Mouse (Mus musculus): ENCODE results near the gene Zfp90. TPM values are rescaled to one million over a fixed set of nuclear protein-coding genes. Genes with fewer than 3 reads are reported as not detected.
"Not testable (repeated sequence)": the region's sequence is repeated elsewhere in the genome, so short reads cannot be mapped to it uniquely, and the experiment has no call there.

The Zfp90 gene
- polyA plus RNA-seq, 1 experiment from 2014 or later, result 37.5 TPM

DNA sequence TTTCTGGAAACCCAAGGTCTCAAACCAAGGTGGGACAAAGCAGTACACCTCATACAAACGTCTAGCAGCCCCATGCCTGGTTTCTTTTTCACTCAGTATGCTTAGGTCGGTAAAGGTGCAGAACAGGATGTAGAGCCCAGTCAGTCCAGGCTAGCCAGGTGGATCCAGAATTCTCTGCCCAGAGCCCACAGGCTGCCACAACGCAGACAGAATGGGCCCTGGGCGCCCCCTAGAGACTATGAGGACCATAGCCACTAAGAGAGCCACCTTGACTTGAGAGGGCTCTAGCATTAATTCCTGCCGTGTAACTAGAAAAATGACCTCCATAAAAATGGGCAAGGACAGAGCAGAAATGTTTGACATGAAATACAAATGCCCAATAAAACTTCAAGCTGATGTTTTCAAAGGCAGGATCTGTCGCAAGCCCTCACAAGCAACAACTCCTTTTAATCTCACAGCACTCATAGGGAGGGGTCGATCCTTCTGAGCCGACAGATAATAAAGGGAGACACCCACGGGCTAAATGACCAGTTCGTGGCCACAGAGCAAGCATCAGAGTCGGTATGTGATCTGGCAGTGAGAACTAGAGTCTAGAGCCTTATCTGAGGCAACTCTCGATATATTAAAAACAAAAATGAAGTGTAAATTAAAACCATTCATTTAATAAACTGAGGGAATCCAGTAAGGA, 11.7 kb upstream of the Zfp90 start:
- Histone ChIP-seq H3K27ac (replicated peaks) (no peak overlapping the region), H3K27me3 (no peaks in the 10 kb centered on the region), H3K9ac (replicated peaks) (no peak overlapping the region), H3K4me3 (no peak overlapping the region), H3K4me1 (peaks cover 3% of the 10 kb centered on the region; the same call in 1 of the 2 replicates), H3K36me3 (no peaks in the 10 kb centered on the region), H3K9me3 (no peaks in the 10 kb centered on the region), H3K4me2 (replicated peaks) (no peak overlapping the region)
- no peak for ATAC-seq (ENCODE audit: low FRiP score, low read depth)
- 42% methylated on average over 12 of the region's 12 CpGs for WGBS

DNA sequence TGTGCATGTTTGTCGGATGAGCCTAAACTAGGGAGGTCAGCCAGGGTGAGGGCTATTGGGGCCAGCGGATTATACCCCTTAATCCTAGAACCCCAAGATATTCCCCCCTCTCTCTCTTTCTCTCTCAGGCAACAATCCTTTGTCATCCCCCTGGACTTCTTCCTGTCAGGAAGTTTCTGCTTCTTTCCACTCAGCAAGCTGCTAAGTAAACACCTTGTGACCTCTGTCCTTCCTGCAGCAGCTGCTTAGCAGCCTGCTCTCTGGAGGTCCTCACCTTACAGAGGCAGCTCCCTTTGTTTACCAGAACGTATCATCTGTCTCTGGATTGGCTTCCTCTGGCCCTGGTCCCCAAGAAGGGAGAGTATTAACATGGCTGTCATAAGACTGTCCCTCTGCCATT, 10.3 kb upstream of the Zfp90 start:
- H3K27me3 ChIP-seq, result no peaks in the 10 kb centered on the region; the same call in 1 of the 2 replicates
- no peak overlapping the region for H3K4me2 ChIP-seq (replicated peaks)
- no peak overlapping the region for H3K9ac ChIP-seq (replicated peaks)
- H3K4me3 ChIP-seq, result no peak overlapping the region
- no peak overlapping the region for H3K27ac ChIP-seq (replicated peaks)
- H3K9me3 ChIP-seq, result no peaks in the 10 kb centered on the region
- H3K36me3 ChIP-seq, result no peaks in the 10 kb centered on the region
- WGBS, result 39% methylated on average over 3 of the region's 3 CpGs
- ATAC-seq (ENCODE audit: low FRiP score, low read depth), result no peak
- peaks cover 3% of the 10 kb centered on the region; the same call in 1 of the 2 replicates for H3K4me1 ChIP-seq

DNA sequence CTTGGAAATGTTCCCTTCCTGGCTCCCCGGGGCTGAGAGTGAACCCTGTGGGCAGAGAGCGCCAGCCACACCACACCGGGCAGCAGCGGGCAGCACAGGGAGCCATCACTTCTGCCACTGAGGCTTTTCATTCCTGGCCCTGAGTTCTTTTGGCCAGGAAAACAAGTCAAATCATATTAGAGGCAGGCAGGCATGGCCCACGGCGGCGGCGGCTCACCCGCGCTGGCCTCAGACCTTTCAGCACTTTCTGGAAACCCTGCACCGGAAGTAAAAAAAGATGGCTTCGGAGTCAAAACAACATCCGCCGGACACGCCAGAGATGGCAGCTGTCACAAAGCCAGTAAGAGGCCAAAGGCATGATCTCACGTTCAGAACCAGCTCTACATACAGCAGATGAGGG, 9.3 kb upstream of the Zfp90 start:
- WGBS, result 75% methylated on average over 16 of the region's 16 CpGs
- no peak for ATAC-seq (ENCODE audit: low FRiP score, low read depth)
- Histone ChIP-seq H3K27ac (replicated peaks) (no peak overlapping the region), H3K4me2 (replicated peaks) (no peak overlapping the region), H3K27me3 (no peaks in the 10 kb centered on the region; the same call in 1 of the 2 replicates), H3K36me3 (no peaks in the 10 kb centered on the region), H3K4me1 (peaks cover 3% of the 10 kb centered on the region; the same call in 1 of the 2 replicates), H3K4me3 (no peak overlapping the region), H3K9me3 (no peaks in the 10 kb centered on the region), H3K9ac (replicated peaks) (no peak overlapping the region)

DNA sequence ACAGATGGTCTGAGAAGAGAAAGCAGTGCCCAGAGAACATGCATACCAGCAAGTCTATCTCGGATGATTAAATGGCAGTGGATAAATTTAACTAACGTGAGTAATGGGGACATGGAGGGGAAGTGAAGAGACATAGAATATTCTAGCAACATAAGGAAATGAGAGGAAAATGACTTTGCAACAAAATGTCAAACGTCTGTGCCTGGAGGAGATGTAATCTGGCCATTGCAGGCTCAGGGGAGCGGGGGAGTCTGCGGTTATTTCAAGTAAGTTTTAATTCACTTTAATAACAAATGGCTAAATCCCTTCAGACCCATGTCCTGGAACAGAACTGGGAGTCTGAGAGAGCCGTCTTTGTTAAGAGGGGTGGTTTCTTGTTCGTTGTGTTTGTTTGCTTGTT, 5.1 kb upstream of the Zfp90 start:
- peaks cover 4% of the 10 kb centered on the region; the same call in 1 of the 2 replicates for H3K27me3 ChIP-seq
- H3K4me3 ChIP-seq, result no peak overlapping the region
- no peaks in the 10 kb centered on the region for H3K36me3 ChIP-seq
- no peaks in the 10 kb centered on the region for H3K9me3 ChIP-seq
- H3K27ac ChIP-seq (replicated peaks), result no peak overlapping the region
- H3K9ac ChIP-seq (replicated peaks), result no peak overlapping the region
- no peak overlapping the region for H3K4me2 ChIP-seq (replicated peaks)
- peaks cover under 1% of the 10 kb centered on the region; the same call in 1 of the 2 replicates for H3K4me1 ChIP-seq
- ATAC-seq (ENCODE audit: low FRiP score, low read depth), result no peak
- WGBS, result 74% methylated on average over 7 of the region's 7 CpGs

DNA sequence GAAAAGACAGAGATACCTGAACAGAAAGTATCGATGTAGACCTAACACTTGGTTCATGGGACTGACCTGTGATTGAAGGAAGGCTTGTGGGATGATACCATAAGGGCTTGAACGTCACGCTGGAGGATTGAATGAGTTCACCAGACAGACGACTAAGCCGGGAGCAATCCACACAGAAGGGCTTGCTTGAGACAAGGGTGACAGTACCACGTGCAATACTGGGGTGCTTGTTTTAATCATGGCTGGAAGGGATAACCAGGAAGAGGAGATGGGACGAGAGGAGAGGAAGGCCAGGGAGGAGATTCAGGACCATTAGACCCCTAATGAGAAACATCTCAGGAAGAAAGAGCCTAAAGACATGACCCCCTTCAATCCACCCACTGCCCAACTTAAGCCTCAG, 4.6 kb upstream of the Zfp90 start:
- peaks cover 4% of the 10 kb centered on the region; the same call in 1 of the 2 replicates for H3K27me3 ChIP-seq
- H3K4me2 ChIP-seq (replicated peaks), result no peak overlapping the region
- no peak overlapping the region for H3K4me3 ChIP-seq
- H3K27ac ChIP-seq (replicated peaks), result no peak overlapping the region
- H3K36me3 ChIP-seq, result no peaks in the 10 kb centered on the region
- ATAC-seq (ENCODE audit: low FRiP score, low read depth), result no peak
- no peaks in the 10 kb centered on the region for H3K9me3 ChIP-seq
- 78% methylated on average over 7 of the region's 7 CpGs for WGBS
- H3K4me1 ChIP-seq, result no peaks in the 10 kb centered on the region
- H3K9ac ChIP-seq (replicated peaks), result no peak overlapping the region

DNA sequence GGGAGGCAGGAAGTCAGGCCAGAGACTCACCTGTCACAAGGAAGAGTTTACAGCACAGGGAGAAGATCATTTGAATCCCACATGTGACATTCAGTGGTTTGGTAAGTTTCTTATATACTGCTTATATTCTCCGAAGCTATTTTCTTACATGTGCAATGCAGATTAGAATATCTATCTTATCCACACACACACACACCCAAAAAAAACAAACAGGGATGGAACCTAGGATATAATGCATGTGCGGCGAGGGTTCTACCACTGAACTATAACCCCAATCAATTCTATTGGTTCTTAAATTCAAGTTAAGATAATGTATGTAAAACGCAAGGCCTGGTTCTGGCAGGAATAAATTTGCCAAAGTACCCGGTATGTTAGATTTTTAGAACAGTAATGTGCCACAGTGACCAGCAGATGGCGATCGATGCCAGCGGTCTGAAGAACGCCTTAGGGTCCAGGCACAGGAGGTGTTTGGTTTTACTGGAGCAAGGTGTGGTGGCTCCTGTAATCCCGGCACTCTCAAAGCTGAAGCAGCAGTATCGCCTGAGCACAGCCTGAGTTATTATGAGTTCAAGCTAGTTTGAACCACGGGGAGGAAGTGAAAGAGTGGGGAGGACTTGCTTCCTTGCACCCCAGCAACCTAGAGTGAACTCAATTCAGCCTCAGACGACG, 3.2 kb upstream of the Zfp90 start:
- Histone ChIP-seq H3K4me1 (peaks cover 10% of the 10 kb centered on the region), H3K9ac (replicated peaks) (no peak overlapping the region), H3K27me3 (peaks cover 4% of the 10 kb centered on the region; the same call in 1 of the 2 replicates), H3K27ac (replicated peaks) (no peak overlapping the region), H3K4me2 (replicated peaks) (no peak overlapping the region), H3K4me3 (no peak overlapping the region), H3K36me3 (no peaks in the 10 kb centered on the region), H3K9me3 (no peaks in the 10 kb centered on the region)
- ATAC-seq (ENCODE audit: low FRiP score, low read depth), result no peak
- 24% methylated on average over 14 of the region's 14 CpGs for WGBS

DNA sequence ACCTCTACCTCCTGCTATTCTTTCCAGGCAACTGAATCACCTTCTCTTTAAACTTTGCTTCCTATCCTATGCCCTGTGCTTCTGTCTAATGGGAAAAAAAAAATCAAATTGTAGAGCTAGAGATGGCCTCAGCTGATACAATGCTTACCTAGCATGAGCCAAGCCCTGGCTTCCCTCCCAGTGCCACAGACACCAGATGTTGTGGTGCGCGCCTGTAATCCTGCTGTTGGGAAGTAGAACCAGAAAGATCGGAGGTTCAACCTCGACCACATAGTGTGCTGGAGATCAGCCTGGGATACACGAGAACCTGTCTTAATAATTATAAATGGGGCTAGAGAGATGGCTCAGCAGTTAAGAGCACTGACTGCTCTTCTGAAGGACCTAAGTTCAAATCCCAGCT, 2.6 kb downstream of the Zfp90 start:
- Histone ChIP-seq H3K4me3 (no peak overlapping the region), H3K27ac (replicated peaks) (no peak overlapping the region), H3K4me1 (peaks cover 10% of the 10 kb centered on the region), H3K9ac (replicated peaks) (no peak overlapping the region), H3K36me3 (peaks cover 56% of the 10 kb centered on the region), H3K4me2 (replicated peaks) (no peak overlapping the region), H3K27me3 (0 out of 2 replicates have a peak, but pooled peaks cover under 1% of the 10 kb centered on the region), H3K9me3 (peaks cover 32% of the 10 kb centered on the region)
- 97% methylated on average over 5 of the region's 5 CpGs for WGBS
- ATAC-seq (ENCODE audit: low FRiP score, low read depth), result no peak

DNA sequence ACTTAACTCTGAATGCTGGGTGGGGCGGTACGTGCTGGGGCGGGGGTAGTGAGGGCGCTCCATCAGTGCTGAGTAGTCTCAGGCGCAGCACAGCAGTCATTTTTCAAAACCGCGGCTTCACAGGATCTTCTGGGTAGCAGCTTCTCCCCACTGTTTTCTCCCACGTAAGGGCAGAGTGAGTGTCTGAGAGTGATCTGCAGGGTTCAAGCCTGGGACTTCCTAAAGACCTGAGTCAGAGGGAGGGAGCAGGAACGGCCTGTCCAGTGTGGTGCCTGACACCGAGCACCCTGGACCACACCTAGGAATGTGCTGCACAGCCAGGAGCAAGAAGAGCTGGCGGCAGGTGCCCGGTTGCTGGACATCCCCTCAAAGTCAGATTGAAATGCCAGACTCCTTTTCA, 16.0 kb downstream of the Zfp90 start:
- H3K4me3 ChIP-seq, result no peak overlapping the region
- H3K9ac ChIP-seq (replicated peaks), result no peak overlapping the region
- peaks cover 22% of the 10 kb centered on the region for H3K36me3 ChIP-seq
- H3K4me1 ChIP-seq, result no peaks in the 10 kb centered on the region
- peaks cover 21% of the 10 kb centered on the region for H3K9me3 ChIP-seq
- no peak for ATAC-seq (ENCODE audit: low FRiP score, low read depth)
- H3K27me3 ChIP-seq, result peaks cover 17% of the 10 kb centered on the region
- whole genome bisulfite sequencing, result 42% methylated on average over 12 of the region's 12 CpGs
- no peak overlapping the region for H3K27ac ChIP-seq (replicated peaks)
- H3K4me2 ChIP-seq (replicated peaks), result no peak overlapping the region

DNA sequence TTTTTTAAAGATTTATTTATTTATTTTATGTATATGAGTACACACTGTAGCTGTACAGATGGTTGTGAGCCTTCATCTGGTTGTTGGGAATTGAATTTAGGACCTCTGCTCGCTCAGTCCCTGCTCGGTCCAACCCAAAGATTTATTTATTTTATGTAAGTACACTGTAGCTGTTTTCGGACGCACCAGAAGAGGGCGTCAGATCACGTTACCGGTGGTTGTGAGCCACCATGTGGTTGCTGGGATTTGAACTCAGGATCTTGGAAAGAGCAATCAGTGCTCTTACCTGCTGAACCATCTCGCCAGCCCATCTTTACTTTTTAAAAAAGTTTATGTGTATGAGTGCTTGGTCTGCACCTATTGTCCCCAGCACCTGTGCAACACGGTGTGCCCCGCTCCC, 16.8 kb downstream of the Zfp90 start:
- H3K9ac ChIP-seq (replicated peaks), result not testable (repeated sequence)

DNA sequence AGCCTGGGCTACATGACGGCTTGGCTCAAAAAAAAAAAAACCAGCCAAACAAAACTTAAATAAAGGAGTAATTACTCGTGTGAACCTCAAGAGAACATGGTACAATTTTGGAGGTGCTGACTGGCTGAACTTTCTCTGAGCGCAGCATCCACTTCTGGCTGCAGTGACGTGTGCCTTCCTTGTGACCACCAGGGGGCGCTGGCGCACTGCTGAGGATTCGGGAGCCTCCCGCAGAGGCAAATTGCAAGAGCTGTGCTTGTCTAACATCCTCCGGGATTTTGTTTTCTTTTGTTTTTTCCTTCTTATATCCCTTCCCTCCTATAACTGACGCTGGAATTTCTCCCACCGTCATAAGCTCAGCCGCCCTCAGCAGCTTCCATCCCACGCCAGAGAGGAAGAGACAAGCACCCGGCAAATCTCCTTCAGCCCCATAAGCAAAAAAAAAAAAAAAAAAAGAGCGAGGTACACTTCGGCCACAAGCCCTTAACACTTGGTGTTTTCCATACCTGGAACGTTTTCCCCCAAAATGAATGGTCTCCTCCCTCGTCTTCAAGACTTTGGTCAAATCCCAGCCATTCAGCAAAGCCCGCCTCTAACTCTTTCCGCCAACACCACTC, 17.9 kb downstream of the Zfp90 start:
- Histone ChIP-seq H3K9ac (replicated peaks) (0 out of 2 replicates have a peak overlapping the region, but pooled peaks have one; percentile 37), H3K36me3 (peaks cover 3% of the 10 kb centered on the region), H3K27ac (replicated peaks) (no peak overlapping the region), H3K4me1 (no peaks in the 10 kb centered on the region), H3K4me3 (peak overlapping the region; percentile 32), H3K4me2 (replicated peaks) (peak overlapping the region; percentile 52), H3K27me3 (peaks cover 17% of the 10 kb centered on the region), H3K9me3 (0 out of 2 replicates have a peak, but pooled peaks cover 3% of the 10 kb centered on the region)
- 11% methylated on average over 20 of the region's 20 CpGs for WGBS
- peak; percentile 34; the same call in 1 of the 2 replicates for ATAC-seq (ENCODE audit: low FRiP score, low read depth)

More for the DNA sequence above, 16.8 kb downstream of the Zfp90 start:
- not testable (repeated sequence) for H3K27ac ChIP-seq (replicated peaks); H3K4me2 ChIP-seq (replicated peaks); H3K4me3 ChIP-seq; ATAC-seq (ENCODE audit: low FRiP score, low read depth); H3K4me1 ChIP-seq
- peaks cover 14% of the 10 kb centered on the region for H3K36me3 ChIP-seq
- H3K27me3 ChIP-seq, result peaks cover 17% of the 10 kb centered on the region
- 62% methylated on average over 10 of the region's 10 CpGs for WGBS
- peaks cover 14% of the 10 kb centered on the region for H3K9me3 ChIP-seq

DNA sequence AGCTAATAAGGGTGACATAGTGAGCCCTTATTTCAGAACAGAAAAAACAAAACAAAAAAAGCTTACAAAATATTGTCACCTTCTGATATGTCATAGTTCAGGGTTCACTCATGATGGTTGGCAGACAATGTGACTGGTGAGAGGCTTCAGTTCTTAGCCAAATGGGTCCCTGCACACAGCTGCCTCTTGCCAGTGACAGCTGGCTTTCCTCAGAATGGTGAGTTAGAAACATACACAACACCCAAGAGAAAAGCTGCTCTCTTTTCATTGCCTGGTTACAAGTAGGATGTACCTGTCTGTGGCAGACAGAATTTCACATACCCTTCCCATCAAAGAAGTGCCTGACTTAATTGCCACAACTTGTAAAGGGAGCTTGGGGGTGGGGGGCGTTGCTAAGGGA, 18.5 kb downstream of the Zfp90 start:
- Histone ChIP-seq H3K4me1 (no peaks in the 10 kb centered on the region), H3K27ac (replicated peaks) (no peak overlapping the region), H3K4me3 (no peak overlapping the region), H3K9me3 (no peaks in the 10 kb centered on the region), H3K9ac (replicated peaks) (no peak overlapping the region), H3K4me2 (replicated peaks) (peak overlapping the region; percentile 52; the same call in 1 of the 2 replicates), H3K27me3 (peaks cover 17% of the 10 kb centered on the region), H3K36me3 (no peaks in the 10 kb centered on the region)
- WGBS, result 45% methylated on average over 1 of the region's 1 CpGs
- no peak for ATAC-seq (ENCODE audit: low FRiP score, low read depth)

DNA sequence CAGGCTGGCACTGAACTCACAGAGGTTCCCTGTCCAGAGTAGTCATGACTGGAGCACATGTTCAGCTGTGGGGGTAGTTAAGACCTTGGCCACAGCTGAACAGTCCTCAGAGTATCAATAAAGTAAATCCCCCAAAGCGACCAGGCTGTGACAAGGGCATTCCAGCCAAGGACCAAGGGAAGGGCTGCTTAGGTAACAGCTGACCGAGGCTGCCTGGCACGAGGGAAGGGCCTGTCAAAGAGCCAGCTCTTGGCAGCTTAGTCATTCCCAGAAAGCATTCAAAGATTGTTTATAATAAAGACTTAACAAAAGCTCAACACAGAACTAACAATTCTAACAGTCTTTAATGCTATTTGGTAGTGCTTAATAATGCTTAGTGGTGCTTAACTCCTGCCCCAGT, 22.7 kb downstream of the Zfp90 start:
- H3K27ac ChIP-seq (replicated peaks), result no peak overlapping the region
- H3K9me3 ChIP-seq, result no peaks in the 10 kb centered on the region
- no peak overlapping the region for H3K9ac ChIP-seq (replicated peaks)
- H3K4me3 ChIP-seq, result no peak overlapping the region
- H3K4me2 ChIP-seq (replicated peaks), result no peak overlapping the region
- 86% methylated on average over 3 of the region's 3 CpGs for WGBS
- no peaks in the 10 kb centered on the region for H3K27me3 ChIP-seq
- no peaks in the 10 kb centered on the region for H3K4me1 ChIP-seq
- H3K36me3 ChIP-seq, result no peaks in the 10 kb centered on the region
- no peak for ATAC-seq (ENCODE audit: low FRiP score, low read depth)
